ENCODE assay signal across 18 mouse cellular contexts in the genomic region with DNA sequence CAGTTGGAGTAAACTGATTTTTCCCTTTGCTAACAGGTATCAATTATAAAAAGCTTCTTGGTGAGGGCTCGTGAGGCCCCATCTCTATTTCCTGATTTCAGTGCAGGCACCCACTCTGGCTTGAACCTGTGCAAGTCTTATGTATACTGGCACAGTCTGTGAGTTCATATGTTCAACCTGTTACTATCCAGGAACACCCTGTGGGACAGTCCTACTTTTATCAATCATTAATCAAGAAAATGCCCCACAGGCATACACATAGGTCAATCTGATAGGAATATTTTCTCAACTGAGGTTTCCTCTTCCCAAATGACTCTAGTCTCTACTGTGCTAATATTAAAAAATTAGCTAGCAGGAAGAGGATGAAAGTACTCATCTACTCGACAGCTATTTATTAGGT.
"Had no signal": no experiment of that assay in that cellular context is flagged by ENCODE, and none has a peak within 500 bp of the region (broad histone marks: within the 10 kb centered on the region; RNA-seq: fewer than 3 reads in every experiment).

No protein-coding gene starts in this region.

- H3K27me3 ChIP-seq: midbrain, embryonic 12.5 days; neural tube, embryonic 13.5 days; neural tube, embryonic 15.5 days had no signal

- ATAC-seq: midbrain, embryonic 16.5 days had no signal

- H3K4me1 ChIP-seq: midbrain, embryonic 12.5 days; neural tube, embryonic 13.5 days; neural tube, embryonic 15.5 days had no signal

- H3K36me3 ChIP-seq: midbrain, embryonic 10.5 days; midbrain, embryonic 12.5 days; neural tube, embryonic 13.5 days; neural tube, embryonic 15.5 days had no signal

- H3K9ac ChIP-seq: lung, embryonic 14.5 days; midbrain, embryonic 12.5 days; neural tube, embryonic 13.5 days; neural tube, embryonic 15.5 days had no signal

- DNase-seq: lung, embryonic 14.5 days; lung, postnatal 10 days; lung, postnatal 4 days; midbrain, embryonic 14.5 days; retina, postnatal 1 day; right cerebral cortex, adult 18-20 months; right cerebral cortex, postnatal 25 days; right cerebral cortex, postnatal 4 days; spleen, adult 18-20 months; thymus, adult 18-20 months; thymus, postnatal 14 days; thymus, postnatal 36 days had no signal

- H3K9me3 ChIP-seq: midbrain, embryonic 10.5 days; midbrain, embryonic 12.5 days; neural tube, embryonic 13.5 days; neural tube, embryonic 15.5 days had no signal

- H3K4me2 ChIP-seq: lung, embryonic 14.5 days; midbrain, embryonic 12.5 days; neural tube, embryonic 13.5 days; neural tube, embryonic 15.5 days had no signal

- H3K4me3 ChIP-seq: midbrain, embryonic 10.5 days; midbrain, embryonic 12.5 days; myocyte; neural tube, embryonic 13.5 days; neural tube, embryonic 15.5 days had no signal

- H3K27ac ChIP-seq: midbrain, embryonic 10.5 days; midbrain, embryonic 12.5 days; neural tube, embryonic 13.5 days; neural tube, embryonic 15.5 days had no signal
